Mouse (Mus musculus) stomach, postnatal 0 days (tissue): ENCODE data around the gene Tpp1.

ENCODE experiments used
- CTCF ChIP-seq: IDR thresholded peaks from 2 replicates; pipeline ENCODE4 v1.5.1; 2016; ENCODE audit warnings: antibody characterized with exemption, low read depth, mild to moderate bottlenecking, moderate library complexity
- EP300 ChIP-seq: optimal IDR thresholded peaks from 2 replicates; pipeline ENCODE3; 2016; ENCODE audit warnings: antibody characterized with exemption

DNA sequence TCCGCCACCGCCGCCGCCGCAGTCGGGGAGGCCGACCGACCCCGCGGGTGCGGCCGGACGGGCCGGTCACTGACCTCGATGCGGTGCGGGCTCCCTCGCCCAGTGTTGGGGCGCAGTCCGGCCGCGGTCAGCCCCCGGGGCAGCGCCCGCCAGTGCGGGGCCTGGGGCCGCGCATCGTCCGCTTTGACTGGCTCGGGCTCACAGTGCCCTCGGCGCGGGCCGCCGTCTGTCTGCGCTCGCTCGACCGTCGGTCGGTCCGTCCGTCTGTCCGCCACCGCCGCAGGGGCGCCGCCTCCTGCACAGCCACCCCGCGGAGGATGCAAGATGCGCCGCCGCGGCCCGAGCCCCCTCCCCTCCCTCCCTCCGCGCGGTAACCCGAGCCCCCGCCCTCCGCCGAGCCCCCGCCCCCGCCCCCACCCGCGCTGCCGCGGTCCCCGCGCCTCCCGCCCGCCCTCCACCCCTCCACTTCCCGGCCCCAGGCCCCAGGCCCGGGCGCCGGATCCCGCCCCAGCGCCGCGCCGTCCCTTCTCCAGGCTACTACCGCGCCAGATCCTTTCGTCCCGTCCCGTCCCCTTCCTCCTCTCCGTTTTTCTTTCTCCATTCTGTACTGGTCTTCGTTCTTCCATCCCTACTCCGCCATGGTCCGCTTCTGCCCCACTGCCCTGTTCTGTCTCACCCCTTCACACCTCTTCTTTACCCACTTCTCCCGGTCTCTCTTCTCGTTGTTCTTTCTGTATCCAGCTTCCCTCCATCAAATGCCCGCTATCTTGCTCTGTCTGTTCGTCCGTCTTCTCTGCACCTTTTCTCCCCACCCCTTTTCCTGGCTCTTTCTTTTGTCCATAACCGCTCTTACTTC lies 35.5 kb upstream of the Tpp1 start, which contains the start of gene Dchs1:
- TF ChIP-seq CTCF (no peak; the same call in 1 of the 2 replicates), EP300 (no peak)
